Mouse (Mus musculus) forebrain, embryonic 10.5 days (tissue): ENCODE data around the gene Irgc1. TPM values are rescaled to one million over a fixed set of nuclear protein-coding genes. Genes with fewer than 3 reads are reported as not detected.

ENCODE experiments used
- DNase-seq: peaks from one replicate; pipeline ENCODE4 v3.0.0-alpha.2; 2017; ENCODE audit warnings: low spot score; ENCODE audit errors: extremely low spot score
- H3K27ac ChIP-seq: fragments of 300-500 bp; sonication (generic); 2 replicates; pipeline ENCODE4 v1.5.1; 2016; ENCODE audit warnings: mild to moderate bottlenecking
- H3K27me3 ChIP-seq: fragments of 300-500 bp; sonication (generic); 2 replicates; pipeline ENCODE4 v1.6.1; 2016; ENCODE audit warnings: mild to moderate bottlenecking; ENCODE audit not compliant: poor library complexity, severe bottlenecking
- H3K36me3 ChIP-seq: fragments of 300-500 bp; sonication (generic); replicated peaks from 2 replicates; pipeline ENCODE4 v1.6.1; 2016; ENCODE audit warnings: mild to moderate bottlenecking, moderate library complexity
- H3K4me1 ChIP-seq: fragments of 300-500 bp; sonication (generic); 2 replicates; pipeline ENCODE4 v1.6.1; 2016
- H3K4me3 ChIP-seq: fragments of 300-500 bp; sonication (generic); 2 replicates; pipeline ENCODE4 v1.5.1; 2016; ENCODE audit warnings: mild to moderate bottlenecking, moderate library complexity
- H3K9me3 ChIP-seq: fragments of 300-500 bp; sonication (generic); 2 replicates; pipeline ENCODE4 v1.6.1; 2016; ENCODE audit warnings: mild to moderate bottlenecking, moderate library complexity
- WGBS: fragments of 180-500 bp; shearing (Covaris S2); methylation state at CpG from one replicate; pipeline ENCODE4 v1.1.7; 2016; 5-methylcytosine and 5-hydroxymethylcytosine counted together
- polyA plus RNA-seq: library from polyadenylated mRNA; unstranded; fragments of >200 nt; fragmentation: Nextera tagmentation; extraction: Ambion mirVana; gene quantifications from 2 replicates; pipeline ENCODE4 v1.2.1, GENCODE M21; 2016

Irgc1 gene
- polyA plus RNA-seq, 1 experiment from 2014 or later, result not detected

DNA sequence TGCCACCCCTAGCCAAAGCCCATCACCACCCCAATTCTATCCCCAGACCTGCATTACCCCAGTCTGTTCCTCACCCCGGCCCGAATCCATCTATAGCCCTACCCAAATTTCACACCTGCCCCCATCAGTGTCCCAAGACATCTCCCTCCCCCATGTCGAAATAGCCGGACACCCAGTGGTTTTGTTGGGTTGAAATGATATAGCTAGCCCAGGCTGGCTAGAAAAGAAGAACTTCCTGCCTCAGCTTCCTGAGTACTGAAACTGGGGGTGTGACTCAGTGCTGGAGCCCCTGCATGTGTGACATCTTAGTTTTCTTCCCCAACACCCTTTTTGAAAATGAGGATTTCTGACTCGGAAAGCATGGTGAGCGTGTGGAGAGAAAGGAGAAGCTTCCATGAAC, 14.7 kb upstream of the Irgc1 start:
- Histone ChIP-seq H3K36me3 (no peaks in the 10 kb centered on the region), H3K4me3 (no peak overlapping the region), H3K4me1 (peaks cover 15% of the 10 kb centered on the region), H3K27me3 (peaks cover 14% of the 10 kb centered on the region), H3K9me3 (peaks cover 16% of the 10 kb centered on the region), H3K27ac (no peak overlapping the region)
- 83% methylated on average over 6 of the region's 6 CpGs for WGBS
- DNase-seq, result no peak

DNA sequence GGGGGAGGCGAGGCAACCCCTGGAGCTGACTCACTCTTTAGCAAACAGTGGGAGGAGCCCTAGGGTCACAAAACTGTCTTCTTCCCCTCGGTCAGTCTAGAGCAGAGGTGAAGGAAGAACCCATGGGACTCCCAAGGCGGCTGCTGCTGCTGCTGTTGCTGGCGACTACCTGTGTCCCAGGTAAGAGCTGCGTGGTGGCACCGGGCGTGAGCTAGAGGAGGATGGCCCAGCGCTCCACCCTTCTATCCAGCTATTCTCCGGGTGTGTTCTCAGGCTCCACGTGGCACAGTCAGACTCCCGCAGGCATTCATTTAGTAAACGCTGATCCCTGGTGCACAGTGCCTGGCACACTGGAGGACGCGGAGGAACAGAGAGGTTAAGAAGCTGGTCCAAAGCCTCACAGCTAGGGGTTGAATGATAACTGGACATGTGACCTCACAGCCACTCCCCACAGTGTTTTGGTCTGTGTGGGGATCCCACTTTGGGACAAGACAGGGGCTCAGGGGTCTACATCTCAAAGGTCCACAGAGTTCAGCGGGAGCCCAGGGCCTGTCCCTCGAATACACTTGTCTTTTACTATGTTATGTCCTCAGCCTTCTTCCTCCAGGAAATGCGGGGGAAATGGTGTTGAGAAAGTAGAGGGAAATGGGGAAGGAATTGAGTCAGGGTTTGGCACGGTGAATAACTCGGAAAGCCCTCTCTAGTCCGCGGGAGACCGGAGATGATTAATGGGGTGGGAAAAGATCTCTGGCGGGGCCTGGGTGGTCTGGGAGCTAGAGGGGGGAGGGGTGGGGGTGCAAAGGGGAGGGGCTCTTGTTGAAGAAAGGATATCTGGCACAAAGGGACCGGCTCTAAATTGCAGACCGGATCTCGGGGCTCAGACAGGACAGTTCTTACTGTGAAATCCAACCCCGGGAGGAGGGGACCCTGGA, 10.6 kb upstream of the Irgc1 start, which contains the start of gene Plaur:
Plaur (plus strand) TSS at position 97 of the 932 bp plus-strand sequence.
- no peak for DNase-seq
- Histone ChIP-seq H3K27me3 (peaks cover 25% of the 10 kb centered on the region), H3K4me1 (peaks cover 15% of the 10 kb centered on the region), H3K27ac (peak within 1 kb of the TSS; percentile 6; the same call in 1 of the 2 replicates), H3K4me3 (peak within 1 kb of the TSS; percentile 27), H3K36me3 (no peaks in the 10 kb centered on the region), H3K9me3 (no peaks in the 10 kb centered on the region)
- 13% methylated on average over 27 of the region's 27 CpGs for WGBS

DNA sequence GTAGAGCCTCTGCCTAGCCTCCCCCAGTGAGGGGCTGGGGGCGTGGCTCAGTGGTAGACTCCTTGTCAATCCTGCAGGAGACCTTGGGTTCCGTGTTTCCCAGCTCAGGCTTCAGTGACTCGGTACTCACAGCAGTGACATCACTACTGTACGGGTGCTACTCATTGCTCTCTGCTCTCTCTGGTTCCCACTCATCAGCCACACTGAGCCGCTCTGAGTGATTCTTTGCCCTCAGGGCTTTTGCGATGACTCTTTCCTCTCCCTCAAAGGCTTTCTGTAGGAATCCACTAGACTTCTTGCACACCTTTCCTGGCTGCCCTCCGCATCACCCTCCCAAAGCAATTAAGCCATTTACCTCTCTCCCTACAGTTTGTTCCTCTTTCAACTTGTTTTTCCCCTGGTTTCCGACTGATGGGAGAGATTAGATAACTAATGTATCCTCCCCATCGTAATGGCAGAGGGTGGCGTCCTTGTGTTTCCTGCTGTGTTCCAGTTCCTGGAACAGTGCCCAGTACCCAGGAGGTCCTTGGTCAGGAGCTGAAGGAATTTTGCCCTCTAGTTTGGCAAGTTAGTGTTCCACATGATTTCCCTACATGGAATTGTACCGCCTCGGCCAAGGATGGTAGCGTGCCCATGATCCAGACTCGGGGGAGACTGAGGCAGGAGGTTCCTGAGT, 9.4 kb upstream of the Irgc1 start:
- DNase-seq, result no peak
- Histone ChIP-seq H3K27ac (no peak overlapping the region), H3K4me3 (no peak overlapping the region), H3K27me3 (peaks cover 25% of the 10 kb centered on the region), H3K9me3 (no peaks in the 10 kb centered on the region), H3K4me1 (peaks cover 15% of the 10 kb centered on the region), H3K36me3 (no peaks in the 10 kb centered on the region)
- WGBS, result 81% methylated on average over 14 of the region's 14 CpGs

DNA sequence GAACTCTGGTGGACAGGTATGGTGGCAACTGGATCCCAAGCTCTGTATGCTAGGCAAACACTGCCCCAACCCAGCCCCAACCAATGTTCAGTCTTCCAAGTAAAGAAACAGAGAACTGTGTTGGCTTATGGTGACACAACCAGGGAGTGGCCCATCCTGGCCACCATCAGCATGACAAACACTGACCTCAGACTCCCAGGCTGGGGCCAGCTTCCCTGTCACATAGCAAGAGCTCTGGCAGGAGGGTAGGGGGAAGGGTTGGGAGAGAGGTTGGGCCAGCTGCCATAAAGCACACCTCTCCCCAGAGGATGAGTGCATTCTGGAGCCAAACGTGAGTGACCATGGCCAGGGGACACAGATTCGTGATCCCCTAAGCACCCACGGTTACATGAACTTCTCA, 7.7 kb upstream of the Irgc1 start:
- 70% methylated on average over 3 of the region's 3 CpGs for WGBS
- Histone ChIP-seq H3K9me3 (no peaks in the 10 kb centered on the region), H3K27me3 (peaks cover 25% of the 10 kb centered on the region), H3K36me3 (no peaks in the 10 kb centered on the region), H3K4me3 (no peak overlapping the region), H3K27ac (no peak overlapping the region), H3K4me1 (peaks cover 15% of the 10 kb centered on the region)
- DNase-seq, result no peak

DNA sequence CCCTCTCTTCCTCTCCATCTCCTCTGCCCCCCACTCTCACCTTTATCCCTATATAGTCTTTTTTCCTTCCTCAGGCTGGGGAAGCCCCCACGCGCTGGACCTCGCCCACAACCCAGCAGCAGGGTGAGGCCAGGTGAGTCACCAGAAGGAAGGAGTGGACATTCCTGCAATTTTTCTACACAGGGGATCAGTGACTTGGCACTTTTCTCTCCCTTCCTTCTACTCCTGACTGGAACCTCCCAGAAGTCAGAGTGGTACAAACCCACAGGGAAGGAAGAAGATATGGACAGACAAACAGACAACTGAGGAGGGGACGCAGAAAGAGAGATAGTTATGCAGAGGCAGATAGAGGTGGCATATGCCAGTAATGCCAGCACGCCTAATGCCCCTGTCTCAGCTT, 7.3 kb upstream of the Irgc1 start:
- no peak for DNase-seq
- Histone ChIP-seq H3K4me3 (no peak overlapping the region), H3K4me1 (peaks cover 15% of the 10 kb centered on the region), H3K27ac (no peak overlapping the region), H3K9me3 (no peaks in the 10 kb centered on the region), H3K36me3 (no peaks in the 10 kb centered on the region), H3K27me3 (peaks cover 25% of the 10 kb centered on the region)
- WGBS, result 86% methylated on average over 5 of the region's 5 CpGs

DNA sequence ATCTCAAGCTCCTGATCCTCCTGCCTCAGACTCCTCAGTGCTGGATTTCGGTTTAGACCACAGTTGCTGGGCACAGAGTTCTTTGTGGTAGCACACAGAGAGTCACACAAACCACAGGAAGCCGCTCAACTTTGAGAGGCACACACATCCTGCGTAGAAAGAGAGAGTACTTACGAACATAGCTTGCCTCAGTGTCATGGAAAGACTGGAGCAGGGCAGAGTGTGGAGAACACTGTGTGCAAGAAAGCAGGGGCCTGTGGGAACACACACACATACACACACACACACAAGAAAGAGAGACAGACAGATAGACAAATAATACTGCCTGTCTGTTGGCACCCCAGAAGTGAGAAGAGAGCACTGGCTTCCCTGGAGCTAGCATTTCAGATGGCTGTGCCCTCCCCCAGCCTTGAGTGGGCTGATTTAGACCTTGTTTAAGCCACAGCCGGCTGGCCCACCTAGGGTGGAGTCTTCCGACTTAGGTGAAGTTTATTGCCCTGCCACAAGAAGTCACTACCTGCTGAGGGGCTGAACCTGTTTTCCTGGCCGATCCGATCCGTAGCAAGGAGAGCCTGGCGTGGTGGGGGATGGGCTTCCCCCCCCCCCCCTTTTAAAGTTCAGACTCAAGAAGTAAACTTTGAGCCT, 5.8 kb upstream of the Irgc1 start:
- Histone ChIP-seq H3K4me1 (peaks cover 8% of the 10 kb centered on the region), H3K27me3 (peaks cover 21% of the 10 kb centered on the region), H3K27ac (no peak overlapping the region), H3K9me3 (no peaks in the 10 kb centered on the region), H3K4me3 (no peak overlapping the region), H3K36me3 (no peaks in the 10 kb centered on the region)
- DNase-seq, result no peak
- WGBS, result 70% methylated on average over 10 of the region's 10 CpGs

- no peak for DNase-seq
- H3K36me3 ChIP-seq, result no peaks in the 10 kb centered on the region
- H3K4me1 ChIP-seq, result no peaks in the 10 kb centered on the region
- H3K9me3 ChIP-seq, result no peaks in the 10 kb centered on the region
- H3K27ac ChIP-seq, result no peak overlapping the region
- WGBS, result 91% methylated on average over 5 of the region's 5 CpGs
- no peak overlapping the region for H3K4me3 ChIP-seq
- H3K27me3 ChIP-seq, result peaks cover 4% of the 10 kb centered on the region; the same call in 1 of the 2 replicates
These were observed 3.6 kb upstream of the Irgc1 start for GRCm38 (mm10) chr7:24455726-24456125.

GRCm38 (mm10) chr7:24454199-24454598, 2.1 kb upstream of the Irgc1 start:
- H3K27me3 ChIP-seq, result no peaks in the 10 kb centered on the region
- no peaks in the 10 kb centered on the region for H3K9me3 ChIP-seq
- DNase-seq, result no peak
- WGBS, result 75% methylated on average over 2 of the region's 2 CpGs
- H3K27ac ChIP-seq, result no peak overlapping the region
- H3K4me1 ChIP-seq, result no peaks in the 10 kb centered on the region
- H3K36me3 ChIP-seq, result no peaks in the 10 kb centered on the region
- no peak overlapping the region for H3K4me3 ChIP-seq

DNA sequence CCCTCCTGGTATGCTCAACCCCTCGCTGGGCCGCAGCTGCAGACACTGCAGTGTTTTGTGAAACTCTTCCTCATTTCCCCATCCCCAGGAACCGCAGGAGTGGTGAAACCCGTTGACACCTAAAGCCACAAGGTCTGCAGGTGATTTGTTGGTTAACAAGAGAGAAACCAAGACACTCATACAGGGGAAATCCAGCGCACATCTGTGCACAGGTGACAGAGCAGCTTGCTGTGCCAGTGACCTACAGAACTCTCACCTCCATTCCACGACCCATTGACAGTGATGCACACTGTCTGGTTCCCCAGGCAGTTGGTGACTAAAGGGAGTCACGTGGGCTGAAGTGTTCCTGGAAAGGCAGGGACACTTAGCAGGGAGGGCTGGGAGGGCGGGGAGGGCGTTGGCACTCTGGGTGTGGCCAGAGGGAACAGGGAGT, 1.5 kb downstream of the Irgc1 start:
- Histone ChIP-seq H3K36me3 (no peaks in the 10 kb centered on the region), H3K4me1 (no peaks in the 10 kb centered on the region), H3K9me3 (0 out of 2 replicates have a peak, but pooled peaks cover 3% of the 10 kb centered on the region), H3K4me3 (no peak overlapping the region), H3K27ac (no peak overlapping the region), H3K27me3 (no peaks in the 10 kb centered on the region)
- no peak for DNase-seq
- 77% methylated on average over 9 of the region's 9 CpGs for WGBS

DNA sequence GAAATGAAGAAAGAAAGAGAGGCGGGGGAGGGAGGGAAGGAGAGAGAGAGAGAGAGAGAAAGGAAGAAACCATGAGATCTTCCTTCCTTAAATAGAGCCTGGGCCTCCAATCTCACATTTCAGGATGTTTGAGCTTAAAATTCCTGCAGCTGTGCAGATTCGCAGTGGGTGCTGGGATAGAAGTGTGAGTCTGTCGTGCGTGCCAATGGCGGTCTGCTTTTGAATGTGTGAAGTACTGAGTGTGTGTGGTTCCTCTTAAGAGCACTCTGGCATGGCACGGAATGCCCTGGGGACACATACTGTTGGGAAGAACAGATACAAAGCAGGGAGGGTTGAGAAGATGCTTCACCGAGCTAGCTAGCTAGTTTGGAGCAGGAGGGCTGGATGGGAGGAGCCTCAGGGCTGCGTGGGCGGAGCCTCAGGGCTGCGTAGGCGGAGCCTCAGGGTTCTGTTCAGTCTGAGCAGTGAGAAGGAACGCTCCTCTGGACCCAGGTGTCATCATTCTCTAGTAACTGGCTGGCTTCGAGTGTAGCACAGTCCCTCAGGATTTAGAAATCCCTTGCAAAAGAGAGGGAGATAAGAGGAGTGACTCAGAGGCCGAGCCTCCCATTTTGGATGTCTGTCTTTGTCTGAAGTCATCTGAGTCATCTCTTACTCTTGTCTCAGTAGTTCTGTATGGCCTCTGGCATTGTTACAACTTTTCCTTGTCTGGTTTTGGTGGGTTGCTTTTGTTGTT, 3.1 kb downstream of the Irgc1 start:
- Histone ChIP-seq H3K36me3 (no peaks in the 10 kb centered on the region), H3K4me3 (no peak overlapping the region), H3K9me3 (peaks cover 3% of the 10 kb centered on the region; the same call in 1 of the 2 replicates), H3K4me1 (no peaks in the 10 kb centered on the region), H3K27me3 (no peaks in the 10 kb centered on the region), H3K27ac (no peak overlapping the region)
- DNase-seq, result no peak
- WGBS, result 62% methylated on average over 14 of the region's 14 CpGs

- no peak for DNase-seq
- Histone ChIP-seq H3K36me3 (no peaks in the 10 kb centered on the region), H3K4me3 (no peak overlapping the region), H3K27ac (no peak overlapping the region), H3K9me3 (peaks cover 3% of the 10 kb centered on the region; the same call in 1 of the 2 replicates), H3K27me3 (no peaks in the 10 kb centered on the region), H3K4me1 (no peaks in the 10 kb centered on the region)
- WGBS, result 80% methylated on average over 7 of the region's 7 CpGs
These were observed 5.3 kb downstream of the Irgc1 start for GRCm38 (mm10) chr7:24446697-24447340.
